Comparison of ENCODE assay signal across 17 mouse cellular contexts in the genomic region with DNA sequence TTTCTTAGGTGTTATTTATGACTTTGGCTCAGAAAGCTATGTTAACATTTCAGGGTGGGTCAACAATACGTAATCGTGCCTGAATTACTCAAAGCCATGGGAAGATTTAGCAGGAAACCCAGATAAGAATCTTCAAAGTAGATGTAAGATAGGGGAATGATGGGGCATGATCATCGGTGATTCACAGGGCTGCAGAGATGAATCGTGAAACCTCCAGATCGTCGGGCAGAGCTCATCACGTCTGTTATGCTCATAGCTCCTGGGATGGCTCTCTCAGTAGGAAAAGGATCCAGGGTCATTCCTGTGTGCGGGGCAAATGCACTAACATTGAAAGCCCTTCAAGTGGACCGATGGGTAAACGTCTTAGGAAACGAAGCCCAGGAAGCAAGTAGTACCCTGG.
"Had no signal": no experiment of that assay in that cellular context is flagged by ENCODE, and none has a peak within 500 bp of the region (broad histone marks: within the 10 kb centered on the region; RNA-seq: fewer than 3 reads in every experiment).

No protein-coding gene starts in this region.

- H3K9ac ChIP-seq: lung, embryonic 15.5 days; midbrain, embryonic 13.5 days; midbrain, embryonic 15.5 days; neural tube, embryonic 12.5 days; stomach, embryonic 15.5 days had no signal

- H3K4me2 ChIP-seq: lung, embryonic 15.5 days; midbrain, embryonic 11.5 days; midbrain, embryonic 13.5 days; midbrain, embryonic 15.5 days; neural tube, embryonic 12.5 days; stomach, embryonic 15.5 days had no signal

- ATAC-seq: lung, postnatal 0 days; midbrain, embryonic 13.5 days; midbrain, embryonic 15.5 days had no signal

- H3K4me3 ChIP-seq: lung, embryonic 15.5 days; megakaryocyte, embryonic 14.5 days; midbrain, embryonic 13.5 days; midbrain, embryonic 15.5 days; neural tube, embryonic 12.5 days; stomach, embryonic 15.5 days had no signal

- H3K36me3 ChIP-seq: lung, embryonic 15.5 days; midbrain, embryonic 13.5 days; midbrain, embryonic 15.5 days; neural tube, embryonic 12.5 days; stomach, embryonic 15.5 days had no signal

- DNase-seq: lung, adult 2 months; lung, postnatal 14 days; lung, postnatal 36 days; right cerebral cortex, postnatal 14 days; thymus, adult 2 months; thymus, postnatal 25 days; thymus, postnatal 4 days had no signal

- H3K9me3 ChIP-seq: lung, embryonic 15.5 days; megakaryocyte, embryonic 14.5 days; midbrain, embryonic 13.5 days; midbrain, embryonic 15.5 days; neural tube, embryonic 12.5 days; stomach, embryonic 15.5 days had no signal

- H3K4me1 ChIP-seq: midbrain, embryonic 13.5 days; midbrain, embryonic 15.5 days; neural tube, embryonic 12.5 days; stomach, embryonic 15.5 days had no signal

- H3K27ac ChIP-seq: lung, embryonic 15.5 days; macrophage; midbrain, embryonic 13.5 days; midbrain, embryonic 15.5 days; neural tube, embryonic 12.5 days; stomach, embryonic 15.5 days; stomach, postnatal 0 days had no signal

- H3K27me3 ChIP-seq: lung, embryonic 15.5 days; megakaryocyte, embryonic 14.5 days; midbrain, embryonic 13.5 days; midbrain, embryonic 15.5 days; neural tube, embryonic 12.5 days; stomach, embryonic 15.5 days had no signal
